Mouse (Mus musculus) layer of hippocampus, adult 11-12 months (tissue): ENCODE data around the gene Olfr972.
"Not testable (repeated sequence)": the region's sequence is repeated elsewhere in the genome, so short reads cannot be mapped to it uniquely, and the experiment has no call there.

ENCODE experiments used
- DNase-seq: peaks from one replicate; pipeline ENCODE4 v3.0.0; 2022; ENCODE audit warnings: low spot score

Gene Olfr972

GRCm38 (mm10) chr9:39866122-39866521 lies at the start of gene Olfr972:
Gene Olfr972, plus strand, starts transcription at chr9:39866422.
- no peak for DNase-seq

- not testable (repeated sequence) for DNase-seq
Observed at GRCm38 (mm10) chr9:39836576-39836975, 29.6 kb upstream of the Olfr972 start, which contains the start of gene Olfr971. Gene Olfr971, plus strand, starts transcription at chr9:39836876.

DNA sequence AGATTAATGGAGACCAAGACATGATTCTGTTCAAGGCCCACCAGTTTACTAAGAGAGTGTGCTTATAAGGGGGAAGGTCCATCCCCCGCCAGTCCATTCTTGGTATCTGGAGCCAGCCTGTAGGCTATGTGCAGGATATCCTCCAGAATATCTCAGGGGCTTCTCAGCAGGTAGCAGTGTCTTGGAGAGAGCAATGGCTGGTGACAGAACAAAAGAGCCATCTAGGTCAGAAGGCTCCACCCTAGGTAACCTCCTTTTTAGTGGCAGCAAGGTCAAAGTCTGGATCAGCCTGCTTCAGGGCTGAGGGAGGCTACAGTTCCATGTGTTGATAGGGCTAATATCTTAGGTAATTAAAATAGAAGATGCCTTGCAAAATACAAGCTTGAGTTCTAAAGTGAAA lies 5.8 kb downstream of the Olfr972 start:
- DNase-seq: not testable (repeated sequence)

DNA sequence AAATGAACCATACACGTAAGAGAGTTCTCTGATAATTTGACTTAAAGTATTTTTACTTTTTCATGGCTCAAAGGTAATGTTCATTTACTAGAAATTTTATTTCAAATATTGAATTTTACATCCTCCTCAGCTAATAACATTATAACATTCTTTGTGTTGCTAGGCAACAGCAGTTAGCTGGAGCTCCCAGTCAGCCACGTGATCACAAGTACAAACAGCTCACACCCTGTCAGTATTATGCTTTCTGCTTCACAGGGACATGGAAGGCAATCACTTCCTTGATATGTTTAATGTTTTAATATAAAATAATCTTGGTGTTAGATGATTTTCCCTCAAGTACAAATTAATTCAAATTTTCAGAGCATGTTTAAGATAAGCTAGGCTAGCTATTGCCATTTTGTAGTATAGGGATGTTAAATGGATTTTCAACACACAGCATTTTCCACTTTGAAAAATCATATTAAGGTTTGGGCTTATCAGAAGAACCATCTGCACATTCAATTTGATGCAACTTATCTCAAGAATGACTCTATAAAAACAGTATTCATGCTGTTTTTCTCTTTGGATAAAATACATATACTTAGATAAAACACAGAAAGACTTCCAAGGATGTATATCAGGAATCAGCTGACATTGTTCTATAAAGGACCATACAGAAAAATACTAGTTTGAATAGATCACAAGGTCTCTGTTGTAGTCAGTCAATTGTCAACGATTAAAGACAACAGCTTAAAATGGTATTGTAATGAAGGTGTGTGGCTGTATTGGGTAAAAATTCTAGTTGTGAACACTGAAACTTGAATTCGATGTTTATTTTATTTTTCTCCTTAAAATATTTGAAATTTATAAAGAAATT lies 11.5 kb downstream of the Olfr972 start:
- DNase-seq: not testable (repeated sequence)

DNA sequence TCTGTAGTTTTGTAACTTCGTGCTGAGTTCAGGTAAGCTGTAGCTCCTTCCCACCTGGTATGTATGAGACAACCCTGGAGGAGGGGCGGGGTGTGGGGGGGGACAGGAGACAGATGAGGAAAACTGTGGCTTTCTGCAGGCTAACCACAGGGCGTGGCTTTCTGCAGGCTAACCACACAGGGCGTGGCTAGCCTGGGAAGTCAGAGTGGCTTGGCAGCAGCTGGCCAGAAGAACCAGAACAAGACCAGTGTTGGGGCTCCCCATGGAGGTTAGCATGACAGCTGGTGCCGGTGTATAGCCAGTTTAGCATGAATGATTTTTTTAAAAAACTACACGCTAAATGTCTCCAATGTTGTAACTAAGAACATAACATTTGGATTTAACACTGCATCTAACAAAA lies 38.9 kb downstream of the Olfr972 start:
- DNase-seq: no peak

DNA sequence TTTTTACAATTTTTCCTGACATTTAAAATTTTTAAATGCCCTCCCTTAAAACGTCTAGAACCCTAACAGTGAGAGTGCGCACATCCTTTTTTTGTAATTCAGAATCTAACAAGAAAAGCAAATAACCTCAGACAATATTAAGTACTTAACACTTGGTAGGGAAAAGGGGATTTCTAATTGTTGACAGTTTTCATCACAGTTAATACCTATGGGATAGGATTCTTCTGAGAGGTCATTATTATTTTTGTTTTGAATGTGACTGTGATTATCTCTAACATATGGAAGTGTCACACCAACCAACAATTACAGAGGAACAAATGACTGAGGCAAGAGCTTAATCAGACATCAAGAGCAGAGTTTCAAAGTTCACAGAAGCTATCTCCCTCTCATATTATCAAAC lies 40.8 kb downstream of the Olfr972 start, which contains the start of gene Olfr229:
Gene Olfr229, plus strand, starts transcription at position 301 of the 400 bp plus-strand sequence.
- no peak for DNase-seq

DNA sequence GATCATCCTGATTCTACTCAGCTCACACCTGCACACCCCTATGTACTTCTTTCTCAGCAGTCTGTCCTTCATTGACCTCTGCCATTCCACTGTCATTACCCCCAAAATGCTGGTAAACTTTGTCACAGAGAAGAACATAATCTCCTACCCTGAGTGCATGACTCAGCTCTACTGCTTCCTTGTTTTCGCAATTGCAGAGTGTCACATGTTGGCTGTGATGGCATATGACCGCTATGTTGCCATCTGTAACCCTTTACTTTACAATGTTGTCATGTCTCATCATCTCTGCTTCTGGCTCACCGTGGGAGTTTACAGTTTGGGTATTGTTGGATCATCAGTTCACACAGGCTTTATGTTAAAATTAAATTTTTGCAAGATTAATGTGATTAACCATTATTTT lies 43.7 kb downstream of the Olfr972 start:
- DNase-seq: no peak
